Mouse (Mus musculus) heart, adult 2 months (tissue): Measurements from ENCODE around the gene Vps35l. TPM values are rescaled to one million over a fixed set of nuclear protein-coding genes. Genes with fewer than 3 reads are reported as not detected.

Experiments used
- DNase-seq, 2 experiments: peaks; one replicate each; pipeline ENCODE4 v3.0.0; 2021
- H3K27ac ChIP-seq: fragments of 200-600 bp; 2 replicates; pipeline ENCODE4 v1.8.1; 2022
- H3K27me3 ChIP-seq: fragments of 200-500 bp; 2 replicates; pipeline ENCODE4 v1.6.1; 2012; ENCODE audit warnings: mild to moderate bottlenecking, low read length, inconsistent platforms, mixed read lengths; ENCODE audit not compliant: control insufficient read depth, insufficient read depth
- H3K36me3 ChIP-seq: fragments of 200-500 bp; 2 replicates; pipeline ENCODE4 v1.6.1; 2012; ENCODE audit warnings: low read length, inconsistent platforms; ENCODE audit not compliant: control insufficient read depth, insufficient read depth
- H3K4me1 ChIP-seq: fragments of 200-500 bp; 2 replicates; pipeline ENCODE4 v1.6.1; 2011; ENCODE audit warnings: low read length; ENCODE audit not compliant: control insufficient read depth, insufficient read depth
- H3K4me3 ChIP-seq: fragments of 200-600 bp; 2 replicates; pipeline ENCODE4 v1.8.1; 2022
- H3K79me2 ChIP-seq: fragments of 200-500 bp; replicated peaks from 2 replicates; pipeline ENCODE4 v1.6.1; 2012; ENCODE audit warnings: mild to moderate bottlenecking, inconsistent platforms, low read length, moderate library complexity, mixed read lengths; ENCODE audit not compliant: control insufficient read depth, insufficient read depth
- H3K9ac ChIP-seq: fragments of 200-500 bp; 2 replicates; pipeline ENCODE4 v1.6.1; 2012; ENCODE audit warnings: low read depth, mild to moderate bottlenecking, control low read depth, inconsistent platforms, low read length, mixed read lengths
- CTCF ChIP-seq: fragments of 200-600 bp; IDR thresholded peaks from 2 replicates; pipeline ENCODE4 v1.8.1; 2022; ENCODE audit warnings: antibody characterized with exemption, mild to moderate bottlenecking, moderate library complexity
- EP300 ChIP-seq: fragments of 200-500 bp; IDR thresholded peaks from 2 replicates; pipeline ENCODE4 v1.6.1; 2011; ENCODE audit warnings: low read depth, low read length, control low read depth; ENCODE audit not compliant: insufficient read depth
- POLR2A ChIP-seq: fragments of 200-500 bp; IDR thresholded peaks from 2 replicates; pipeline ENCODE4 v1.6.1; 2011; ENCODE audit warnings: mild to moderate bottlenecking, low read depth, low read length, control low read depth; ENCODE audit not compliant: insufficient read depth
- WGBS: fragments of 180-500 bp; shearing (Covaris S2); methylation state at CpG from one replicate; pipeline ENCODE4 v1.1.7; 2018; 5-methylcytosine and 5-hydroxymethylcytosine counted together
- intact Hi-C: fragments of 180-260 bp; cut with DNase I; formaldehyde crosslinking; loops from one replicate; pipeline ENCODE4 v1.15.1; 2025
- polyA plus RNA-seq: library from polyadenylated mRNA; depleted of rRNA; stranded (reverse); fragments of >200 nt; gene quantifications from 2 replicates; pipeline ENCODE4 v1.2.3, GENCODE M21; 2012
- total RNA-seq, 2 experiments: library from RNA; stranded (reverse); gene quantifications; 2 replicates each; pipeline ENCODE4 v1.2.3; 2021

The Vps35l gene
- total and polyA plus RNA-seq, 3 experiments = 21.0 to 26.5 (median 21.7) TPM

DNA sequence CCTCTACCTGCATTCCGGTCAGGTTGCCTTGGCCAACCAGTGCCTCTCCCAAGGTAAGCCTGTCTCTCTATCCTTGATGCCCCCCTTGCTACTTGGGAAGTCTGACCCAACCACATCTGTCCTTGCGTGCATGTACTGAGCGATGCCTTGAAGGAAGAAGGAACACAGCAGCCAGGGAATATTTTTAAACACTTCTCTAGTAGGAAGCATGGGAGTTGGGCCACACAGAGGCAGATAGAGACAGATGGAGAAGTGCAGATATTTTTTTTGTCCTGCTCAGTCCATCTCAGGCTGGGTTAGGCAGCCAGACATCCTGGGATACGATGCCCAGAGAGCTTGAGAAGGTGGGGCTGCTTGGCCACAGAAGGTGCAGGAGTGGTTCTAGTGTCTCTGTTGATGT is 73.6 kb downstream of the Vps35l start:
- TF ChIP-seq POLR2A = no peak
- TF ChIP-seq CTCF = no peak
- no peak for TF ChIP-seq EP300
- DNase-seq = no peak
- Histone ChIP-seq H3K4me1 (no peaks in the 10 kb centered on the region; the same call in 1 of the 2 replicates), H3K79me2 (no peaks in the 10 kb centered on the region), H3K4me3 (no peak overlapping the region), H3K36me3 (no peaks in the 10 kb centered on the region), H3K9ac (no peak overlapping the region), H3K27me3 (no peaks in the 10 kb centered on the region), H3K27ac (no peak overlapping the region)
- WGBS = 83% methylated on average over 4 of the region's 4 CpGs
- intact Hi-C loops = no loop called here

DNA sequence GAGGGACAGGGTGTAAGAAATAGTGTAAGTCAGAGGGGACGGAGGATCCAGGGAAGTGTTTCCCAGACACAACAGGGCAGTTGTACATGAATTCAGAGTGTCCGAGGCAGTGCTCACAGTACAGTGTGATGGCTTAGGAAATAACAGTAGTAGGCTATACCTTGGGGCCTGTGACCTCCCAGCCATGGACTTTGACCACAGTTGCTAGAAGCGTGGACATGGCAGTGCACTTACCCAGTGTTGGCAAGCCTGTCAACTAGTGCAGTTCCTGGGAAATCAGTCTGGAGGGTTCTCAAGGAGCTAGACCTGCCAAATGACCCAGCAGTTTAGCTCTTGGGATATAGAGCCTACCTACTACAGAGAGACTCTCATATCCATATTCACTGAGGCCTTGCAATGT is 76.2 kb downstream of the Vps35l start:
- no peaks in the 10 kb centered on the region for H3K79me2 ChIP-seq
- no peaks in the 10 kb centered on the region; the same call in 1 of the 2 replicates for H3K4me1 ChIP-seq
- intact Hi-C loops = loop anchor here (5.0 kb wide), 1 partner anchor 181 kb away; the partner anchor contains the start of gene Gprc5b
- 99% methylated on average over 3 of the region's 3 CpGs for WGBS
- no peaks in the 10 kb centered on the region for H3K36me3 ChIP-seq
- no peak overlapping the region for H3K4me3 ChIP-seq
- no peak for DNase-seq
- TF ChIP-seq CTCF = no peak
- no peak for TF ChIP-seq EP300
- TF ChIP-seq POLR2A = no peak
- no peaks in the 10 kb centered on the region for H3K27me3 ChIP-seq
- no peak overlapping the region for H3K27ac ChIP-seq
- no peak overlapping the region for H3K9ac ChIP-seq

DNA sequence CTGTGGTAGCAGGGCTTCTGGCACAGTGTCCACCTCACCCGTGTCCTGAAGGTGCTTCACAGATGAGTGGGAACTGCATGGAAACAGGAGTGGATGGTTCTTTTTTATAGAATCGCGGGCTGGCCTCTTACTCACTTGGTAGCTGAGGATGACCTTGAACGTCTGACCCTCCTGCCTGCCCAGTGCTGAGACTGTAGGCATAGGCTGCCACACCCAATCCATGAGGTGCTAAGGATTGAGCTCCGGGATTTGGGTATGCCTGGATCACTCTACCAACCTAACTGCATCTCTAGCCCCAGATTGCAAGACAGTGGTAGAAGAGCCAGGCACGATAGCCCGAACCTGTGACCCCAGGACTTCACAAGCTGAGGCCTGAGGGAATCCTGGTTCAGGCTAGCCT is 77.7 kb downstream of the Vps35l start:
- Histone ChIP-seq H3K9ac (no peak overlapping the region), H3K36me3 (no peaks in the 10 kb centered on the region; the same call in 1 of the 2 replicates), H3K27ac (no peak overlapping the region), H3K27me3 (no peaks in the 10 kb centered on the region), H3K4me3 (no peak overlapping the region), H3K79me2 (no peaks in the 10 kb centered on the region), H3K4me1 (peaks cover 7% of the 10 kb centered on the region)
- intact Hi-C loops = loop anchor here (5.0 kb wide), 1 partner anchor 180 kb away; the partner anchor contains the start of gene Gprc5b
- TF ChIP-seq POLR2A (no peak), CTCF (no peak), EP300 (no peak)
- 87% methylated on average over 7 of the region's 7 CpGs for WGBS
- no peak for DNase-seq

DNA sequence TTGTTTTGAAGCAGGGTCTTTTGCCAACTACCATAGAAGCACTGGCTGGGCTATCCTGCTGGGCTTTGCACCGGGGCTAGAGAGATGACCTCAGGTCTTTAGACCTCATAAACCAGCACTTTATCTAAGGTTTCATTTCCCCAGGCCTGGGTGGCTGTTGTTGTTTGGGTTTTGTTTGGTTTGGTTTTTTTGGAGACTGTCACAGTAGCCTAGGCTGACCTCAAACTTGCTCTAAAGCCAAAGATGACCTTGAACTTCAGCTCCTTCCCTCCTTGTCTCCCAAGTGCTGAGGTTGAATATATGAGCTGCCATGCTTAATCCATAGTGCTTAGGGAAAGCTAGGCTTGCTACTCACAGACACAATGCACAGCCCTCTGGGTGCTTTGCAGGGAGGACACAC is 79.6 kb downstream of the Vps35l start:
- Histone ChIP-seq H3K36me3 (no peaks in the 10 kb centered on the region; the same call in 1 of the 2 replicates), H3K4me3 (no peak overlapping the region), H3K27ac (no peak overlapping the region; the same call in 1 of the 2 replicates), H3K4me1 (peaks cover 7% of the 10 kb centered on the region), H3K27me3 (no peaks in the 10 kb centered on the region), H3K9ac (no peak overlapping the region), H3K79me2 (no peaks in the 10 kb centered on the region)
- intact Hi-C loops = loop anchor here (5.0 kb wide), 2 partner anchors 52 to 178 kb away; partner anchors contain the start of gene Gprc5b
- WGBS = 48% methylated on average over 1 of the region's 1 CpGs
- no peak for TF ChIP-seq CTCF
- TF ChIP-seq EP300 = no peak
- no peak for TF ChIP-seq POLR2A
- DNase-seq = no peak

DNA sequence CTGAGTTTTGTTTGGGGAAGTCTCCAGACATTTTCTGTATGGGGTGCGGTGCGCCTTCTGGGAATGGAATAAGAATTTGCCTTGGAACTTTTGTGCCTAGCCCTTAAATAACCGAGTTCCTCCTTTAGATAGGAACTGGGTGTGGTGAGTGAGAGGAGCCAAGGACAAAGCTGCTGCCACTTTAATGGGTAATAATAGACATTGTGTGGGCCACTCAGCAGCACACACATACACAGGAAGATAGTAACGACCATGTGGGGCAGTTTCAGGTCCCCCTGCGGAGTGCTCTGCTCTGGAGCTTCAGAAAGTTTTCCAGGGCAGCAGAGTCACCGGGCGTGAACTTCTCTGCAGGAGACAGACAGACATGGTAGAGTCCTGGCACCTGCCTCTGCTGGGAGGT is 81.3 kb downstream of the Vps35l start:
- peak overlapping the region; percentile 85 for H3K27ac ChIP-seq
- H3K9ac ChIP-seq = no peak overlapping the region
- TF ChIP-seq POLR2A = no peak
- peak; percentile 78; the same call in 1 of the 2 replicates for TF ChIP-seq EP300
- no peaks in the 10 kb centered on the region for H3K79me2 ChIP-seq
- WGBS = 13% methylated on average over 7 of the region's 7 CpGs
- peak; percentile 55 to 67 for DNase-seq
- H3K4me3 ChIP-seq = no peak overlapping the region
- intact Hi-C loops = loop anchor here (5.0 kb wide), 1 partner anchor 54 kb away; no protein-coding TSS in a partner anchor
- no peaks in the 10 kb centered on the region; the same call in 1 of the 2 replicates for H3K36me3 ChIP-seq
- peaks cover 7% of the 10 kb centered on the region for H3K4me1 ChIP-seq
- H3K27me3 ChIP-seq = no peaks in the 10 kb centered on the region

DNA sequence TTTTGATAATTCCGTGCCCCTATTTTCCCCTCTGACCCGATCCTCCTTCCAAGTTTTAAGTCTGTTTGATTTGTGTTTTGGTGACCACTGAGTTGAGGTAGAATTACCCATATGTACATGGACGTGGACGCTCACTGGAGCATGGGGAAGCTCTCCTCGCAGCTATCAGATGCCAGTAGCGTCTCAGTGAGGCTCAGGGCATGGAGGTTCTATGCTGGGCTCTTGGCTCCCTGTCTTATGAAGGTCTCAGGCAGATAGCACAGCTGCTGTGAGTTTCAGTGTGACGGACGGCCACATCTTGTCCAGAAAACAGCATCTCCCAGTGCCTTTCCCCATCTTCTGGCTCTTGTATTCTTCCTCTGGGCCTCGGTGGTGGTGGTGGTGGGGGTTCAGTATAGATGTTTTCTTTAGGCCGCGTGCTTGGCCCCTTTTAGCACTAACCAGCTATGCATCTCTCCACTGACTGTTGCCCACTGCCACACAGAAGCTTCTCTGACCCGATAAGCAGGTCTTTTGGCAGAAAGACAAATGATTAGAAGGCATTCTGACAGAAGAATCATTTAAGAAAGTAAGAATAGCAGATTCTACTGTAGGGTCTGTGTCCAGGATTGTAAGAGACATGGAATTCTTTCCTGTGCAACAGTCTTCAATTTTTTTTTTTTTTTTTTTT is 82.0 kb downstream of the Vps35l start:
- intact Hi-C loops = loop anchor here (5.0 kb wide), 1 partner anchor 55 kb away; no protein-coding TSS in a partner anchor
- no peak overlapping the region for H3K9ac ChIP-seq
- H3K27me3 ChIP-seq = no peaks in the 10 kb centered on the region
- H3K4me3 ChIP-seq = no peak overlapping the region
- peak overlapping the region; percentile 85 for H3K27ac ChIP-seq
- peaks cover 7% of the 10 kb centered on the region for H3K4me1 ChIP-seq
- H3K36me3 ChIP-seq = no peaks in the 10 kb centered on the region; the same call in 1 of the 2 replicates
- 76% methylated on average over 12 of the region's 12 CpGs for WGBS
- no peak for DNase-seq
- TF ChIP-seq EP300 (no peak), POLR2A (no peak), CTCF (no peak)
- H3K79me2 ChIP-seq = no peaks in the 10 kb centered on the region
